Mouse (Mus musculus) small intestine, adult 2 months (tissue): ENCODE data around the gene Sfi1.

ENCODE experiments used
- CTCF ChIP-seq: fragments of 200-500 bp; IDR thresholded peaks from 2 replicates; pipeline ENCODE4 v1.5.1; 2012; ENCODE audit warnings: low read depth, mild to moderate bottlenecking, control low read depth, inconsistent platforms, low read length, moderate library complexity, mixed read lengths; ENCODE audit not compliant: insufficient replicate concordance, insufficient read length; ENCODE audit errors: extremely low read depth
- POLR2A ChIP-seq: fragments of 200-500 bp; IDR thresholded peaks from 2 replicates; pipeline ENCODE4 v1.6.1; 2012; ENCODE audit warnings: low read depth, mild to moderate bottlenecking, control low read depth, inconsistent platforms, low read length, moderate library complexity

GRCm38 (mm10) chr11:3206783-3207182 lies 13.5 kb upstream of the Sfi1 start:
- no peak for TF ChIP-seq POLR2A
- no peak for TF ChIP-seq CTCF
